Mouse (Mus musculus): Measurements from ENCODE around the gene Mogs.

DNA sequence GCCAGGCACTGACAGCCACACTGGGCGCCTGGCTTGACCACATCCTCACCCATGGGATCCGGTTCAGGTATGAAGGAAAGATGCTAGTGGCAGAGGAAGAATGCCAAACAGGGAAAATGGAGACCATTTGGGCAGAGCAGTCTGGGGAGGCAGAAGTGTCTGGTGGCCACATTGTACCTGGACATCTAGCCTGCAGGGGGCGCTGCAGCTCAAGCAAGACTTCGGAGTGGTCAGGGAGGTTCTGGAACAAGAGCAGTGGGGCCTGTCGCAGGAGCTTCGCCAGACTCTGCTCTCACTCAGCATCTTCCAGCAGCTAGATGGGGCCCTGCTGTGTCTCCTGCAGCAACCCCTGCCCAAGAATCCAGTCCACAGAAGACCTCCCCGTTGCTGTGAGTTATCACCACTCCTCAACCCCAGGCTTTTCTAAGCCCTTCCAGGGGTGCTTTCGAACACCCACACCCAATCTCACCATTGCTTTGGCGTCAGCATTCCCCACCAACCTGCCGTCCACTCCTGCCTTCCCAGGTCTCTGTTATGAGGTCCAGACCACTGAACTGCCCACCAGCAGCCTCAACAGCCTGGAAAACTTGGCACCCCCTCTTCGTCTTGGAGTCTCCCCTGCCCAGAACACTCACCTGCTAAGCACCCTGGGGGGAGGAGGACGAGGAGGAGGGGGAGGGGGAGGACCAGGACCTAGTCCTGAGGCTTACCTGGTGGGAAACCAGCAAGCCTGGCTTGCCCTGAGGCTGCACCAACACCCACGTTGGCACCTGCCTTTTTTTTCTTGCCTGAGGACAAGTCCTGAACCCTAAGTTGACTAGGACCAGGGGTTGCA, 7.5 kb upstream of the Mogs start:
- peak; percentile 54; the same call in 1 of the 2 replicates for TF ChIP-seq CTCF (IDR thresholded peaks at IDR 0.05; ENCODE audit: low read depth, low read length)
- TF ChIP-seq POLR2A (IDR thresholded peaks at IDR 0.05; ENCODE audit: borderline replicate concordance, low read depth, low read length), result no peak
